Mouse (Mus musculus): Measurements from ENCODE around the gene Gm8882. TPM values are rescaled to one million over a fixed set of nuclear protein-coding genes. Genes with fewer than 3 reads are reported as not detected.
"Not testable (repeated sequence)": the region's sequence is repeated elsewhere in the genome, so short reads cannot be mapped to it uniquely, and the experiment has no call there.

The Gm8882 gene
- not detected in 2 replicates for polyA plus RNA-seq (2012; rRNA removed)

- DNase-seq (ENCODE audit: low spot score) = not testable (repeated sequence)
These were observed at the start of gene Gm8882 for GRCm38 (mm10) chr6:132364034-132364433. TSS of gene Gm8882 (minus strand) at chr6:132364134.

- DNase-seq (ENCODE audit: low spot score) = not testable (repeated sequence)
These were observed 49.3 kb downstream of the Gm8882 start, which contains the start of gene Prpmp5 for GRCm38 (mm10) chr6:132314657-132315056. TSS of gene Prpmp5 (minus strand) at chr6:132314757.

Other genes starting within 250 kb of the Gm8882 start
- not detected in 2 replicates for gene Prb1, start 153.6 kb downstream of the Gm8882 start, polyA plus RNA-seq (2012; rRNA removed)
- not detected in 2 replicates for gene Prpmp5, start 49.4 kb downstream of the Gm8882 start, polyA plus RNA-seq (2012; rRNA removed)
- gene Prh1, start 205.7 kb upstream of the Gm8882 start, polyA plus RNA-seq (2012; rRNA removed) = not detected in 2 replicates
- gene Prp2, start 231.8 kb upstream of the Gm8882 start, polyA plus RNA-seq (2012; rRNA removed) = not detected in 2 replicates

Data from urinary bladder, adult 2 months (tissue).